Mouse (Mus musculus): ENCODE results near the gene Mios. TPM values are rescaled to one million over a fixed set of nuclear protein-coding genes. Genes with fewer than 3 reads are reported as not detected.

Gene Mios
- polyA plus RNA-seq, 1 experiment from 2014 or later = 27.6 TPM

GRCm38 (mm10) chr6:8285401-8285960, 76.5 kb downstream of the Mios start:
- Histone ChIP-seq H3K4me3 (no peak overlapping the region), H3K4me2 (replicated peaks) (no peak overlapping the region), H3K27ac (replicated peaks) (no peak overlapping the region), H3K9me3 (no peaks in the 10 kb centered on the region), H3K36me3 (no peaks in the 10 kb centered on the region), H3K4me1 (no peaks in the 10 kb centered on the region), H3K9ac (replicated peaks) (no peak overlapping the region), H3K27me3 (no peaks in the 10 kb centered on the region)
- ATAC-seq (ENCODE audit: low FRiP score, low read depth) = no peak
- 92% methylated on average over 3 of the region's 3 CpGs for WGBS

Other genes starting within 250 kb of the Mios start
- gene Col28a1, start 16.6 kb upstream of the Mios start, polyA plus RNA-seq (2016; fragmentation: Nextera tagmentation; extraction: Ambion mirVana) = 0.08 TPM in 1 of 2 replicates, not detected in the other
- 149 and 155 TPM in 2 replicates for gene Rpa3, start 50.0 kb downstream of the Mios start, polyA plus RNA-seq (2016; fragmentation: Nextera tagmentation; extraction: Ambion mirVana)
- 29.7 and 32.1 TPM in 2 replicates for gene Umad1, start 50.1 kb downstream of the Mios start, polyA plus RNA-seq (2016; fragmentation: Nextera tagmentation; extraction: Ambion mirVana)
- 15.8 and 20.5 TPM in 2 replicates for gene Gm45062, start 50.2 kb downstream of the Mios start, polyA plus RNA-seq (2016; fragmentation: Nextera tagmentation; extraction: Ambion mirVana)

Data from midbrain, embryonic 12.5 days (tissue).